Mouse (Mus musculus) hindbrain, embryonic 12.5 days (tissue): ENCODE measurements around the gene Zfp108. TPM values are rescaled to one million over a fixed set of nuclear protein-coding genes. Genes with fewer than 3 reads are reported as not detected.

ENCODE experiments used
- ATAC-seq: fragments of 200-750 bp; cut with Nextera tagmentation; 2 replicates; pipeline ENCODE4 v1.8.0; 2017; ENCODE audit warnings: moderate TSS enrichment; ENCODE audit not compliant: low FRiP score
- H3K27ac ChIP-seq: fragments of 300-500 bp; sonication (generic); 2 replicates; pipeline ENCODE4 v1.5.1; 2016; ENCODE audit warnings: mild to moderate bottlenecking
- H3K27me3 ChIP-seq: fragments of 300-500 bp; sonication (generic); 2 replicates; pipeline ENCODE4 v1.6.1; 2016; ENCODE audit warnings: mild to moderate bottlenecking
- H3K36me3 ChIP-seq: fragments of 300-500 bp; sonication (generic); 2 replicates; pipeline ENCODE4 v1.6.1; 2016; ENCODE audit warnings: mild to moderate bottlenecking
- H3K4me1 ChIP-seq: fragments of 300-500 bp; sonication (generic); 2 replicates; pipeline ENCODE4 v1.6.1; 2016
- H3K4me2 ChIP-seq: fragments of 300-500 bp; sonication (generic); replicated peaks from 2 replicates; pipeline ENCODE4 v1.6.1; 2016; ENCODE audit warnings: mild to moderate bottlenecking
- H3K4me3 ChIP-seq: fragments of 300-500 bp; sonication (generic); 2 replicates; pipeline ENCODE4 v1.5.1; 2016; ENCODE audit warnings: mild to moderate bottlenecking
- H3K9ac ChIP-seq: fragments of 300-500 bp; sonication (generic); 2 replicates; pipeline ENCODE4 v1.6.1; 2016; ENCODE audit warnings: mild to moderate bottlenecking, moderate library complexity
- H3K9me3 ChIP-seq: fragments of 300-500 bp; sonication (generic); replicated peaks from 2 replicates; pipeline ENCODE4 v1.6.1; 2016; ENCODE audit warnings: mild to moderate bottlenecking
- WGBS: fragments of 180-500 bp; shearing (Covaris S2); methylation state at CpG from one replicate; pipeline ENCODE4 v1.1.7; 2016; 5-methylcytosine and 5-hydroxymethylcytosine counted together
- polyA plus RNA-seq: library from polyadenylated mRNA; unstranded; fragments of >200 nt; fragmentation: Nextera tagmentation; extraction: Ambion mirVana; gene quantifications from 2 replicates; pipeline ENCODE4 v1.2.1, GENCODE M21; 2016

Zfp108 gene
- 4.4 and 5.4 TPM in 2 replicates for polyA plus RNA-seq

- H3K27ac ChIP-seq, result peak within 1 kb of the TSS; percentile 49; the same call in 1 of the 2 replicates
- H3K9ac ChIP-seq, result peak within 1 kb of the TSS; percentile 68
- H3K4me1 ChIP-seq, result peaks cover 12% of the 10 kb centered on the region
- H3K4me2 ChIP-seq, result peak within 1 kb of the TSS; percentile 65
- peaks cover 3% of the 10 kb centered on the region; the same call in 1 of the 2 replicates for H3K36me3 ChIP-seq
- WGBS, result 21% methylated on average over 21 of the region's 21 CpGs
- no peaks in the 10 kb centered on the region for H3K9me3 ChIP-seq
- ATAC-seq, result peak; percentile 89
- H3K4me3 ChIP-seq, result peak within 1 kb of the TSS; percentile 49
- H3K27me3 ChIP-seq, result no peaks in the 10 kb centered on the region
Measured at GRCm38 (mm10) chr7:24254633-24255474, at the start of gene Zfp108. Gene Zfp108, plus strand, starts transcription at chr7:24254794.

- Histone ChIP-seq H3K27ac (peak overlapping the region; percentile 71; the same call in 1 of the 2 replicates), H3K4me2 (peak overlapping the region; percentile 77), H3K9me3 (no peaks in the 10 kb centered on the region), H3K4me3 (peak overlapping the region; percentile 62), H3K9ac (peak overlapping the region; percentile 82), H3K4me1 (peaks cover 7% of the 10 kb centered on the region; the same call in 1 of the 2 replicates), H3K27me3 (no peaks in the 10 kb centered on the region), H3K36me3 (peaks cover 25% of the 10 kb centered on the region)
- WGBS, result 17% methylated on average over 24 of the region's 24 CpGs
- peak; percentile 88 for ATAC-seq
Measured at GRCm38 (mm10) chr7:24207488-24208261, 46.9 kb upstream of the Zfp108 start.

GRCm38 (mm10) chr7:24208282-24208886, 46.2 kb upstream of the Zfp108 start:
- Histone ChIP-seq H3K9ac (no peak overlapping the region), H3K4me3 (peak overlapping the region; percentile 62), H3K27ac (no peak overlapping the region), H3K27me3 (no peaks in the 10 kb centered on the region), H3K4me2 (peak overlapping the region; percentile 77), H3K4me1 (peaks cover 7% of the 10 kb centered on the region; the same call in 1 of the 2 replicates), H3K9me3 (no peaks in the 10 kb centered on the region), H3K36me3 (peaks cover 21% of the 10 kb centered on the region)
- ATAC-seq, result peak; percentile 67; the same call in 1 of the 2 replicates
- WGBS, result 63% methylated on average over 7 of the region's 7 CpGs

GRCm38 (mm10) chr7:24210296-24210695, 44.3 kb upstream of the Zfp108 start:
- WGBS, result 86% methylated on average over 2 of the region's 2 CpGs
- no peaks in the 10 kb centered on the region for H3K9me3 ChIP-seq
- peaks cover 6% of the 10 kb centered on the region; the same call in 1 of the 2 replicates for H3K36me3 ChIP-seq
- ATAC-seq, result no peak
- H3K9ac ChIP-seq, result no peak overlapping the region
- H3K4me3 ChIP-seq, result no peak overlapping the region
- H3K4me2 ChIP-seq, result no peak overlapping the region
- H3K27me3 ChIP-seq, result no peaks in the 10 kb centered on the region
- H3K27ac ChIP-seq, result no peak overlapping the region
- peaks cover 7% of the 10 kb centered on the region; the same call in 1 of the 2 replicates for H3K4me1 ChIP-seq

- no peak within 1 kb of the TSS for H3K4me3 ChIP-seq
- peaks cover 7% of the 10 kb centered on the region; the same call in 1 of the 2 replicates for H3K4me1 ChIP-seq
- no peaks in the 10 kb centered on the region for H3K27me3 ChIP-seq
- 80% methylated on average over 5 of the region's 5 CpGs for whole genome bisulfite sequencing
- H3K27ac ChIP-seq, result no peak within 1 kb of the TSS
- H3K9ac ChIP-seq, result no peak within 1 kb of the TSS
- ATAC-seq, result no peak
- no peaks in the 10 kb centered on the region for H3K9me3 ChIP-seq
- H3K36me3 ChIP-seq, result no peaks in the 10 kb centered on the region
- H3K4me2 ChIP-seq, result no peak within 1 kb of the TSS
Measured at GRCm38 (mm10) chr7:24211343-24211742, 43.3 kb upstream of the Zfp108 start, which contains the start of gene Zfp111. Gene Zfp111, minus strand, starts transcription at chr7:24211443.

GRCm38 (mm10) chr7:24237040-24237791, 17.4 kb upstream of the Zfp108 start, which contains the start of gene Zfp109:
Gene Zfp109, minus strand, starts transcription at chr7:24237560.
- peaks cover 2% of the 10 kb centered on the region; the same call in 1 of the 2 replicates for H3K27me3 ChIP-seq
- H3K4me2 ChIP-seq, result peak within 1 kb of the TSS; percentile 62
- no peaks in the 10 kb centered on the region for H3K9me3 ChIP-seq
- peak; percentile 86 for ATAC-seq
- peak within 1 kb of the TSS; percentile 68 for H3K4me3 ChIP-seq
- H3K27ac ChIP-seq, result no peak within 1 kb of the TSS
- peak within 1 kb of the TSS; percentile 73 for H3K9ac ChIP-seq
- peaks cover 13% of the 10 kb centered on the region; the same call in 1 of the 2 replicates for H3K36me3 ChIP-seq
- 6% methylated on average over 28 of the region's 28 CpGs for WGBS
- H3K4me1 ChIP-seq, result peaks cover 7% of the 10 kb centered on the region

GRCm38 (mm10) chr7:24253779-24254615, 597 bp upstream of the Zfp108 start:
- H3K4me1 ChIP-seq, result peaks cover 12% of the 10 kb centered on the region
- H3K9me3 ChIP-seq, result no peaks in the 10 kb centered on the region
- H3K4me3 ChIP-seq, result peak overlapping the region; percentile 49
- H3K27ac ChIP-seq, result no peak overlapping the region
- no peaks in the 10 kb centered on the region for H3K27me3 ChIP-seq
- WGBS, result 65% methylated on average over 9 of the region's 9 CpGs
- H3K4me2 ChIP-seq, result peak overlapping the region; percentile 65
- H3K36me3 ChIP-seq, result no peaks in the 10 kb centered on the region
- ATAC-seq, result peak; percentile 72
- no peak overlapping the region for H3K9ac ChIP-seq

- Histone ChIP-seq H3K27me3 (no peaks in the 10 kb centered on the region), H3K27ac (no peak overlapping the region), H3K4me3 (no peak overlapping the region), H3K4me2 (no peak overlapping the region), H3K36me3 (peaks cover 19% of the 10 kb centered on the region), H3K9me3 (no peaks in the 10 kb centered on the region), H3K9ac (no peak overlapping the region), H3K4me1 (peaks cover 8% of the 10 kb centered on the region)
- no peak for ATAC-seq
- WGBS, result 85% methylated on average over 13 of the region's 13 CpGs
Measured at GRCm38 (mm10) chr7:24259306-24259999, 4.9 kb downstream of the Zfp108 start.

GRCm38 (mm10) chr7:24260000-24260312, 5.4 kb downstream of the Zfp108 start:
- no peak for ATAC-seq
- Histone ChIP-seq H3K27ac (no peak overlapping the region), H3K4me1 (peaks cover 6% of the 10 kb centered on the region), H3K9me3 (no peaks in the 10 kb centered on the region), H3K27me3 (no peaks in the 10 kb centered on the region), H3K4me2 (no peak overlapping the region), H3K36me3 (peaks cover 19% of the 10 kb centered on the region), H3K4me3 (no peak overlapping the region), H3K9ac (no peak overlapping the region)
- WGBS, result 89% methylated on average over 4 of the region's 4 CpGs
